Mouse (Mus musculus): ENCODE results near the gene Prss50.

Gene Prss50

GRCm38 (mm10) chr9:110874660-110875191 is 17.0 kb downstream of the Prss50 start:
- DNase-seq (ENCODE audit: low read depth, low spot score), result no peak

- no peak for DNase-seq (ENCODE audit: low read depth, low spot score)
These were observed 17.5 kb downstream of the Prss50 start for GRCm38 (mm10) chr9:110875288-110875695.

DNA sequence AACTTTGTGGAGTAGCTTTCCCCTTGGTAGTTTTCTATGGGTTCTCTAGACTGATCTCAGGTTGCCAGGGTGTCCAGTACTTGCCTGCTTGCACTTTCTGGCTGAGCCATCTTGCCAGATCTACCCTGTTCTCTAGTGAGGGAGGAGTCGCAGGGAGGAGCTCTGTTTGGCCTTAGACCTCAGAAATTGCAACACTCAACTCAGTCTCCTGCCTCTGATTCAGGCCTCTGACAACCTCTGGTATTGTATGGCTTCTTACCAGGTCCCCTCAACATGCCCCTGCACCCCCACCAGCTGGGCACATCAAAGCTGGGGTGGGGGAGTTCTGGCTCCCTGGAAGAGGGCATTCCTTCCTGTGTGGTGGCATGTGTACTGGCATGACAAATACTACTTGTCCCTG is 19.6 kb downstream of the Prss50 start:
- no peak for DNase-seq (ENCODE audit: low read depth, low spot score)

DNA sequence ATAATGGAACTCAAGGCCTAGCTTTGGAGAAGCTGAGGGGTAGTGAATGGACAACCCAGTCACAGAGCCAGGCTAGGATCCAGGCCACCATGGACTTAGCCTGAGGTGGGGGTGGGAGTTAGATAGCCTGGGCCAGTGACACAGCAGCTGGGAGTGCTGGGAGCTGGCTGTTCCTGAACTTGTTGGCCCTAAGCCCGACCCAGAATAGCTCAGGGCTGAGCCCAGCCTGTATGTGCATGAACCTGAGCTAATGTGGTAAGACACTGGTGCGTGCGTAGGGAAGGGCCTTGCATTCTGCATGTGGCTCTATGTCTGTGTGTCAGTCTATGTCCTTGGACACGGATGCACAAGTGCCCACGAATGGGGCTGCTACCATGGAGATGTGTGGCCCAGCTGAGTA is 20.1 kb downstream of the Prss50 start:
- no peak for DNase-seq (ENCODE audit: low read depth, low spot score)

DNA sequence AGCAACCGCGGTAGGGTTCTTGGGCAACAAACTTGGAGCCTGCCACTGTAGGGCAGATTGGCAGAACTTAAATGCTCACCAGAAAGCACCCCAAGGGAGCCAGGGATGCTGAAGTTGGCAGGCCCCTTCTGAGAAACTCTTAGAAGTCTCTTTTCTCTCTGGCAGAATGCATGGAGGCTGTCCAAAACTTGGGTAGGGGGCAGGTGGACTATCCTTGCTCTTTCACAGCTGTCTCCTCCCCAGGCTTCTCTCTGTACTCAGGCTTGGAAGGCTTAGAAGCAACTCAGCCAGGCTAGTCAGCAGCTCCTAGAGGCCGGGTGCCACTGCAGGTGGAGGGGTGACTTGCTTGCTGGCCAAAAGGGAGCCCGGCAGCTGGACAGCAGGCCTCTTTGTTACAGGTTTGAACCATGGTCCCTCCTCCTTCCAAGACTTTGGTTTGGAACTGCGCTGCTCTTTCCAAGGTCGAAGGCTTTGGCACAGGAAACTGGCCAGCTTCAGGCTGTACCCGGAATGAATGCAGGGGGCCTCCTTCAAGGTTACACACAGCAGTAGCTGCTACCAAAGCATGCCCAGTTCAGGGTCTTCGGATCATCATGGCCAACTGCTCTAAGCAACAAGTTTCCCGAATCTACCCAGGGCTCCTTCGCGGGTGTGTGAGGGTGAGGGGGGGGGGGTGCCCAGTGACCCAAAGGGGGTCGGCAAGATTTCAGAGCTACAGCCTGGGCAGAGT is 21.6 kb downstream of the Prss50 start, which contains the start of gene Als2cl:
Gene Als2cl, plus strand, starts transcription at position 680 of the 730 bp plus-strand sequence.
- no peak for DNase-seq (ENCODE audit: low read depth, low spot score)

DNA sequence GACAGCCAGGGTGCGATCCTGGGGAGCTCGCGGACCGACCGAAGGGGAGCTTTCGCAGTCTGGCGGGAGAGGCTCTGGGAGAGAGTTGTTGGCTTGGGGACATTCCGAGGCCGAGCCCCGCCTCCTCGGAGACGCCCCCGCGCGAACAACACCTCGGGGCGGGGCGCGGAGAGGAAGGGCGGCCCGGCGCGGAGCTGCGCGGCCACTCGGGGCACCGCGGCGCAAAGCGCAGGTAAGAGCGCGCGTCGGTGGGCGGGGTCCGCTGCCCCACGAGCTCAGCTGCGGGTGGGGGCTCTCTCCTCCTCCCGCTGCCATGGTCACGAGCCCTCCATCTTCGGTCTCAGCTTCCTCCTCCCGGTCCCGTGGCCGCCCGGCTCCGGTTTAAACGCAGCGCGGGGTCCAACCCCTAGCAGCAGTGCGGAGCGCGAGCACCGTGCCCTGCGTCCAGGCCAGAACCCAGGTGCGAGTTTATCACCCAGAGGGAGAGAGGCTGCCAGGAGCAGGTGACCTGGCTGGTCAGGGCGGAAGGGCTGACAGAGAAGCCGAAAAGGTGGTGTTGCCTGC is 22.3 kb downstream of the Prss50 start, which contains the start of gene Tmie:
Gene Tmie, minus strand, starts transcription at position 116 of the 564 bp plus-strand sequence.
- no peak for DNase-seq (ENCODE audit: low read depth, low spot score)

DNA sequence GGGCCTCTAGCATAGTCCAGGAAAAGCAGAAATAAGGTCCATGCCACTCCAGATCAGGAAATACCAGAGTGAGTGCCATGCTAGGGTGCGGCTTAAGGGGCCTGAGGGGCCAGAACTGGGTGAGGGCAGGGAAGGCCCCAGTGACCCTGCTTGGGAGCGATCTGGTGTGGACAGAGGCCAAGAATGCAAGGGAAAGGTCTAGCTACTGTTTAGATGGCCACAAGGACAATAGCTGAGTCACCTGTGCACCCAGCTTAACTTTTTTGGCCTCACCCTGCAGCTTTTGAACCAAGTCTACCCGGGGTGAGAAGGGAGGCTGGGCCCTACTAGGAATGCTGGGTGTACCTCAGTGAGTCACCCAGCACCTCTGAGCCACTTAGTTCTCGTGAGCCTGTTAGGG is 23.0 kb downstream of the Prss50 start:
- no peak for DNase-seq (ENCODE audit: low read depth, low spot score)

- no peak for DNase-seq (ENCODE audit: low read depth, low spot score)
These were observed 24.2 kb downstream of the Prss50 start for GRCm38 (mm10) chr9:110881953-110882352.

DNA sequence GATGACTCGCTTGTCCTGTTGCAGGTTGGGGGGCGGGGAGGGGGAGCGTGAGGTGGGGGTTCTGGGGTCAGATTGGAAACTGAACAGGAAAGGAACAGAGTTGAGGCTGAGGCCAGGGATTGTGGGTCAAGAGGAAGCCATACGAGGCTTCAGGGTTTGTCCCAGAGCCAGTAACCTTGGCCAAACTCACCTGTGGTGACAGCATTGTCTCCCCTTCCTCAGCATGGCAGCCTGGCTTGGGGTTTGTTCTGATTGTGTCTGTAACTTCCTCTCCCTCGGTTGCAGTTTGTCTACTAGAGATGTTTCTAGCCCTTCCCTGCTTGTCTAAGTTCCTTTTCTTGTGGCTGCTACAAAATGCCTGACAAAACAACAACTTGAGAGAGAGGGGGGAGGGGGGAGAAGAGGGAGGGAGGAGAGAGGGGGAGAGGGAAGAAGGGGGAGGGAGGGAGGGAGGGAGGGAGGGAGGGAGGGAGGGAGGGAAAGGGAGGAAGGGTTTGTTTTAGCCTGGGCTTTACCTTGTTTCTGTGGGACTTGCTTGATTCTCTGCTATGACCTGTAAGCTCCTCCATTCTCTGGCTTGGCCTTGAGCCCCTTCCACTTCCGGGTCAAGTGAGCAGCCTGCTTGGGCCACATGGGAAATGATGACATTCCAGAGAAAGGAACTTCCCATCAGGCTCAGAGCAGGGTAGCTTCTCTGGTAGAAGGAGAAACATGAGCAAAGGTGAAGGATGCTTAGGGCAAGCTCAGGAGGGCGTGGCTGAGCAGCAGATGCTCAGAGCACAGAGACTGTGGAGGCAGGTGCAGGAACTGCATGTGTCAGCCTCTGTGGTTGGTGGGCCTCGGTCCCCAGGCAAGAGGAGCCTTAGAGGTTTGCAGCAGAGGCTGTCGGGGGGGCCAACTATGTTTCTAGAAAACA is 29.9 kb downstream of the Prss50 start:
- no peak for DNase-seq (ENCODE audit: low read depth, low spot score)

- no peak for DNase-seq (ENCODE audit: low read depth, low spot score)
These were observed 31.2 kb downstream of the Prss50 start for GRCm38 (mm10) chr9:110888935-110889334.

GRCm38 (mm10) chr9:110890026-110890783 is 32.4 kb downstream of the Prss50 start:
- no peak for DNase-seq (ENCODE audit: low read depth, low spot score)

DNA sequence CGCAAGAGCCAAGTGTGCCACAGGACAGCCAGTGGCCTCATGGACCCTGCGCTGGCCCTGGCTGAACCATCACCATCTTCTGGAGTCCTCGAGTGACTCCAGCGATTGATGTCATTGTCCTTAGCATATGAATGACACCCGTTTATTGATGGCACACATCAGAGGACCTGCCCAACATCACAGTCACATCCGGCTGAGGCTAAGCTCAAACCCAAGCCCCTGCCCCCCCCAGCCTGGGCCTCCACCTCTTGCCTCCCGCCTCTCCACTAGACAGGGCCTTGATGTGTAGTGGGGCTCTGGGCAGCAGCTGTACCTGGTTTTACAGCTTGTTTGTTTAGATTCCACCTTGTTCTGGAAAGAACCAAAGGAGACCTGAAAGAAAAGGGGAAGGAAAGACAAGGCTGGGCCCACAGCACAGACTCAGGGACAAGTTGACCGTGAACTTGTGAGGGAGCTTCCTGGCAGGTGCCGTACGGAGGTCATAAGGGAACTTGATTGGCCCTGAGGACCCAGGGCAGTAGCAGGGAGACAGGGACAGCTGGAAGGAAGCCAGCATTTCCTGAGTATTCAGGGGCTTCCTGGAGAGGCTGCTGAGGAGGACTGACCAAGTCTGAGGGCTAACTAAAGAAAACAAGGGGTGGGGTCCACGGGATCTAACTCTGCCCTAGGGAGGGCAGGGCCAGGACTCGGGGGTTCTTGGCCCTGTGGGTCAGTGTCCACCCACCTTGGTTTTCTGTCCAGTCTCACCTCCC is 33.5 kb downstream of the Prss50 start:
- no peak for DNase-seq (ENCODE audit: low read depth, low spot score)

DNA sequence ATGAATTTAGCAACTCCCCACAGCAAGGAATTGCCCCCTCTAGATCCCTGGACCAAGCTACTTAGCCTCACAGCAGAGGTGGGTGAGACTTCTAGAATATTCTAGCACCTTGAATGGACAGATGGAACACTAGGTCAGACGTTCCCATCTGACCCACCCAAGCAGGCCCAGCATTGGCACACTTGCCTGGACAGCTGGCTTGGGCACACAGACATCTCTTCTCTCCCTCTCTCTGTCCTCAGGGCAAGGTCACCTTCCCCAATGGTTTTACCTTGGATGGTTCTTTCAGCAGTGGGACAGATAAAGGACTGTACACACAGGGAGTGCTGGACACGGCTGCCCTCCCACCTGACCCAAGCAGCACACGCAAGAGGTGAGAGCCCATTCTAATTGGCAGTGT is 34.8 kb downstream of the Prss50 start:
- no peak for DNase-seq (ENCODE audit: low read depth, low spot score)

- DNase-seq (ENCODE audit: low read depth, low spot score), result no peak
These were observed 35.7 kb downstream of the Prss50 start for GRCm38 (mm10) chr9:110893429-110893828.

DNA sequence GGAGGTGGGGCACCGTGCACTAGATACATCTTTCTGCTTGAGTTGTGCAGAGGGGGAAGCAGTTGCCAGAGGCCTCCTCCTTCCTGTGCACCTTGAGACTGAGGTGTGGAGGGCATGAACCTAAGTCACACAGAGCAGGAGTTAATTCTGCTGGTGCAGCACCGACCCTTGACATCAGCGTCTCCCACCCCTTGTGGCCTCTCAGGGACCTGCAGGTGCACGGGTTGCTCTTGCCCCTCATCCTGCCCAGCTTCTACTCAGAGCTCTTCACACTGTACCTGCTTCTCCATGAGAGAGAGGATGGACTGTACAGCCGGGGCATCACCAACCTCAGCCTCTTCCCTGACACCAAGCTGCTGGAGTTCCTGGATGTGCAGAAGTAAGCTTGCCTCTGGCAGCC is 37.7 kb downstream of the Prss50 start:
- DNase-seq (ENCODE audit: low read depth, low spot score), result no peak

- DNase-seq (ENCODE audit: low read depth, low spot score), result no peak
These were observed 38.2 kb downstream of the Prss50 start for GRCm38 (mm10) chr9:110895994-110896393.

DNA sequence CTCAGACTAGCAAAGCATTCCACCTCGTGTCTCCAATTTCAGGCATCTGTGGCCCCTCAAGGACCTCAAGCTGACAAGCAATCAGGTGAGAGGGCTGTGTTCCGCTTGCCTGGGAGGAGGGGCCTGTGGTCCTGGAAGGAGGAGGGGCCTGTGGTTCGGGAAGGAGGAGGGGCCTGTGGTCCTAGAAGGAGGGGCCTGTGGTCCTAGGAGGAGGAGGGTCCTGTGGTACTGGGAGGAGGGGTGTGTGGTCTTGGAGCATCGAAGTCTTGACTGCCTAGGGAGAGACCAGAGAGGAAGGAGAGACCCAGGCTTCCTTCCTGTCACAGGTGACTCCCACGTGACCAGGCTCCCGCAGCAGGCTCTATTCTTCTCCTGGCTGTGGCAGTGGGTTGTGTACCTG is 38.8 kb downstream of the Prss50 start:
- no peak for DNase-seq (ENCODE audit: low read depth, low spot score)

- DNase-seq (ENCODE audit: low read depth, low spot score), result no peak
These were observed 41.8 kb downstream of the Prss50 start for GRCm38 (mm10) chr9:110899451-110900008.

DNA sequence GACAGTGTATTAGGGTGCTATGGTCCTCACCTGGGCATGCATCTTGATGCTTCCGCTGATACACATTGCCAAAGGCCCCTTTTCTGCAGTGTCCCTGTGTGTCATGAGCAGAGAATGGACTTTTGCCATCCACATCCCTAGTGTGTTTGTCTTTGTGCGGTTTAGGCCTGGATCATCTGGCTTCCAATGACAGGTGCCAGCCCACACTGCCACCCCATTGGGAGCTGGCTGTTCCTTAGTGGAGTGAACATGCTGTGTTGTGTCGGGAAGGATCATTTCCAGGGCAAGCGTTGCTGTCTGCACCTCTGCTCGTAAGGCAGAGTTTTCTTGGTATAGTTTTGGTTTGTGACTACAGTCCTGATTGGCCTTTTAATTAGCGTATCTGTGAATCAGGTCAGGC is 43.4 kb downstream of the Prss50 start:
- DNase-seq (ENCODE audit: low read depth, low spot score), result no peak

GRCm38 (mm10) chr9:110902271-110902670 is 44.5 kb downstream of the Prss50 start:
- DNase-seq (ENCODE audit: low read depth, low spot score), result no peak

Measured in retina, adult 2 months (tissue).